In the genomic region with DNA sequence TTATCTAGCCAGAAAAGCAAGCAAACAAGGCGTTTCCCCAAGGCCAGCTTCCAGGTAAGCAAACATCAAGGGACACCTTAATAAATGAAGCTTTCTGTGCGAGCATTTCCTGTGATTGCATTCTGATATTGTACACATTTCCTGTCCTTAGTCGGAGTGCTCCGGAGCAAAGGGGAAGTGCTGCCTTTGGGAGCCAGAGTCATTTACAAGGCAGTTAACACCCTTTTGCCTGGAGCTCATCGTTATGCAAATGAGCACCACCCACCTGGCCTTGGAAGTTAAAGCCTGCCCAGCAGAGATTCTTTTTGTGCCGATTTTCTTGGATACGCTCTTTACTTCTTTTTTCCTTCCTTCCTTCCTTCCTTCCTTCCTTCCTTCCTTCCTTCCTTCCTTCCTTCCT, we compare ENCODE assay signal across 15 mouse cellular contexts.
DNase-seq lines count a peak whose midpoint lies in the region; ATAC-seq lines count a peak whose summit lies in the region.
"Had no signal": no experiment of that assay in that cellular context is flagged by ENCODE, and none has a peak within 500 bp of the region (broad histone marks: within the 10 kb centered on the region; RNA-seq: fewer than 3 reads in every experiment).

No protein-coding gene starts in this region.

- 17% methylated on average over 7 of the region's 7 CpGs for WGBS in heart, embryonic 11.5 days (ENCODE audit: insufficient replicate concordance)

- H3K36me3 ChIP-seq in heart, embryonic 11.5 days (ENCODE audit: control insufficient read depth, insufficient read depth, low read length) = no peaks in the 10 kb centered on the region
- H3K36me3 ChIP-seq: limb, embryonic 13.5 days; midbrain, embryonic 10.5 days had no signal

- no peak overlapping the region for H3K4me3 ChIP-seq in heart, embryonic 11.5 days (ENCODE audit: low read depth, low read length)
- H3K4me3 ChIP-seq: limb, embryonic 13.5 days; midbrain, embryonic 10.5 days had no signal

- no peak overlapping the region for H3K4me2 ChIP-seq in heart, embryonic 11.5 days
- H3K4me2 ChIP-seq: limb, embryonic 13.5 days had no signal

- peak; percentile 9 to 14 for DNase-seq in kidney, adult 8-10 months
- no peak for DNase-seq in kidney, adult 18-20 months
- DNase-seq in 416B (ENCODE audit: low read depth) = peak; percentile 31
- DNase-seq in R1 (ENCODE audit: low read depth, low spot score) = peak; percentile 88
- peak; percentile 33 to 48 for DNase-seq in kidney, postnatal 36 days
- no peak for DNase-seq in embryo, embryonic 9.5 days (ENCODE audit: extremely low spot score)
- DNase-seq in layer of hippocampus, adult 11-12 months (ENCODE audit: low spot score) = no peak
- DNase-seq: cerebellum, adult 11-12 months; heart, adult 11 months; lung, adult 2 months; right cerebral cortex, postnatal 4 days had no signal

- ATAC-seq in heart, embryonic 11.5 days (replicated peaks; ENCODE audit: insufficient number of reproducible peaks, low FRiP score, low TSS enrichment) = no peak
- ATAC-seq: hindbrain, postnatal 0 days had no signal

- no peaks in the 10 kb centered on the region for H3K9me3 ChIP-seq in heart, embryonic 11.5 days (replicated peaks; ENCODE audit: control insufficient read depth, low read length)
- H3K9me3 ChIP-seq: limb, embryonic 13.5 days; midbrain, embryonic 10.5 days had no signal

- no peak overlapping the region for H3K9ac ChIP-seq in heart, embryonic 11.5 days (ENCODE audit: low read depth, low read length)
- H3K9ac ChIP-seq: limb, embryonic 13.5 days had no signal

- no peaks in the 10 kb centered on the region for H3K27me3 ChIP-seq in heart, embryonic 11.5 days (ENCODE audit: control insufficient read depth, insufficient read depth, low read length)

- H3K27ac ChIP-seq in heart, embryonic 11.5 days (ENCODE audit: low read depth, low read length) = no peak overlapping the region
- H3K27ac ChIP-seq: hindbrain, postnatal 0 days; limb, embryonic 13.5 days; midbrain, embryonic 10.5 days had no signal

- peaks cover 10% of the 10 kb centered on the region; the same call in 1 of the 2 replicates for H3K4me1 ChIP-seq in heart, embryonic 11.5 days (ENCODE audit: control insufficient read depth, insufficient read depth, low read length)

Comparison
In these comparisons a context has a peak if more than half of its experiments do, and no peak if none do; other contexts are left out.
1. DNase-seq: peak in kidney, adult 8-10 months (2 of 2), 416B (single experiment), R1 (single experiment) and kidney, postnatal 36 days (2 of 2); none in kidney, adult 18-20 months (single experiment), embryo, embryonic 9.5 days (single experiment) and layer of hippocampus, adult 11-12 months (single experiment).